Mouse (Mus musculus) kidney, embryonic 16.5 days (tissue): ENCODE data around the gene Sirt6. TPM values are rescaled to one million over a fixed set of nuclear protein-coding genes. Genes with fewer than 3 reads are reported as not detected.
"Not testable (repeated sequence)": the region's sequence is repeated elsewhere in the genome, so short reads cannot be mapped to it uniquely, and the experiment has no call there.

Source experiments
- ATAC-seq: fragments of 200-750 bp; cut with Nextera tagmentation; 2 replicates; pipeline ENCODE4 v1.8.0; 2017; ENCODE audit warnings: moderate TSS enrichment; ENCODE audit not compliant: low FRiP score, low TSS enrichment
- H3K27ac ChIP-seq: fragments of 300-500 bp; sonication (generic); 2 replicates; pipeline ENCODE4 v1.5.1; 2014; ENCODE audit warnings: low read length
- H3K27me3 ChIP-seq: fragments of 300-500 bp; sonication (generic); 2 replicates; pipeline ENCODE4 v1.6.1; 2014; ENCODE audit warnings: low read length, control low read depth, mixed read lengths; ENCODE audit not compliant: insufficient read depth
- H3K36me3 ChIP-seq: fragments of 300-500 bp; sonication (generic); 2 replicates; pipeline ENCODE4 v1.6.1; 2014; ENCODE audit warnings: low read length, control low read depth, mixed read lengths; ENCODE audit not compliant: insufficient read depth
- H3K4me1 ChIP-seq: fragments of 300-500 bp; sonication (generic); 2 replicates; pipeline ENCODE4 v1.6.1; 2014; ENCODE audit warnings: low read length, control low read depth, mixed read lengths; ENCODE audit not compliant: insufficient read depth
- H3K4me2 ChIP-seq: fragments of 300-500 bp; sonication (generic); replicated peaks from 2 replicates; pipeline ENCODE4 v1.6.1; 2014; ENCODE audit warnings: low read depth, low read length
- H3K4me3 ChIP-seq: fragments of 300-500 bp; sonication (generic); 2 replicates; pipeline ENCODE4 v1.5.1; 2014; ENCODE audit warnings: mild to moderate bottlenecking, low read length
- H3K9ac ChIP-seq: fragments of 300-500 bp; sonication (generic); replicated peaks from 2 replicates; pipeline ENCODE4 v1.6.1; 2014; ENCODE audit warnings: low read length
- H3K9me3 ChIP-seq: fragments of 300-500 bp; sonication (generic); 2 replicates; pipeline ENCODE4 v1.6.1; 2016; ENCODE audit warnings: low read length, control low read depth
- WGBS: fragments of 180-500 bp; shearing (Covaris S2); extraction: QIAGEN DNeasy Blood & Tissue Kit; methylation state at CpG from one replicate; pipeline ENCODE4 v1.1.7; 2014; 5-methylcytosine and 5-hydroxymethylcytosine counted together
- polyA plus RNA-seq: library from polyadenylated mRNA; unstranded; fragments of >200 nt; fragmentation: Nextera tagmentation; extraction: Ambion mirVana; gene quantifications from 2 replicates; pipeline ENCODE4 v1.2.1, GENCODE M21; 2015

Gene Sirt6
- polyA plus RNA-seq, 1 experiment from 2014 or later = 41.8 TPM

- peak overlapping the region; percentile 75 for H3K4me3 ChIP-seq
- peak overlapping the region; percentile 97 for H3K9ac ChIP-seq
- no peaks in the 10 kb centered on the region for H3K36me3 ChIP-seq
- peaks cover 14% of the 10 kb centered on the region for H3K4me1 ChIP-seq
- peak overlapping the region; percentile 98 for H3K27ac ChIP-seq
- H3K27me3 ChIP-seq = no peaks in the 10 kb centered on the region
- peak; percentile 60 for ATAC-seq
- WGBS = 19% methylated on average over 24 of the region's 24 CpGs
- peak overlapping the region; percentile 88 for H3K4me2 ChIP-seq
- H3K9me3 ChIP-seq = no peaks in the 10 kb centered on the region
These were observed 15.3 kb upstream of the Sirt6 start for GRCm38 (mm10) chr10:81642648-81643448.

- Histone ChIP-seq H3K4me1 (peaks cover 14% of the 10 kb centered on the region), H3K4me2 (peak overlapping the region; percentile 88), H3K9ac (peak overlapping the region; percentile 97), H3K4me3 (peak overlapping the region; percentile 75; the same call in 1 of the 2 replicates), H3K36me3 (no peaks in the 10 kb centered on the region), H3K27me3 (no peaks in the 10 kb centered on the region), H3K27ac (0 out of 2 replicates have a peak overlapping the region, but pooled peaks have one; percentile 98), H3K9me3 (no peaks in the 10 kb centered on the region)
- WGBS = 77% methylated on average over 8 of the region's 8 CpGs
- ATAC-seq = no peak
These were observed 14.5 kb upstream of the Sirt6 start for GRCm38 (mm10) chr10:81641978-81642647.

- no peak overlapping the region; the same call in 1 of the 2 replicates for H3K9ac ChIP-seq
- H3K4me1 ChIP-seq = peaks cover 14% of the 10 kb centered on the region
- no peak overlapping the region for H3K4me3 ChIP-seq
- WGBS = 96% methylated on average over 2 of the region's 2 CpGs
- H3K27ac ChIP-seq = no peak overlapping the region
- H3K36me3 ChIP-seq = no peaks in the 10 kb centered on the region
- no peaks in the 10 kb centered on the region for H3K9me3 ChIP-seq
- H3K4me2 ChIP-seq = no peak overlapping the region
- no peak for ATAC-seq
- H3K27me3 ChIP-seq = no peaks in the 10 kb centered on the region
These were observed 14.0 kb upstream of the Sirt6 start for GRCm38 (mm10) chr10:81641566-81641965.

GRCm38 (mm10) chr10:81640825-81641224 is 13.2 kb upstream of the Sirt6 start:
- H3K4me3 ChIP-seq, H3K4me2 ChIP-seq, H3K36me3 ChIP-seq, H3K27ac ChIP-seq, H3K9me3 ChIP-seq, H3K27me3 ChIP-seq, H3K9ac ChIP-seq, ATAC-seq: not testable (repeated sequence)
- 47% methylated on average over 4 of the region's 4 CpGs for WGBS
- H3K4me1 ChIP-seq = peaks cover 14% of the 10 kb centered on the region

GRCm38 (mm10) chr10:81638101-81638500 is 10.5 kb upstream of the Sirt6 start:
- Histone ChIP-seq H3K4me1 (peaks cover 18% of the 10 kb centered on the region), H3K9ac (no peak overlapping the region), H3K36me3 (no peaks in the 10 kb centered on the region), H3K27me3 (no peaks in the 10 kb centered on the region), H3K4me3 (no peak overlapping the region), H3K27ac (no peak overlapping the region), H3K4me2 (no peak overlapping the region), H3K9me3 (no peaks in the 10 kb centered on the region)
- ATAC-seq = no peak
- 83% methylated on average over 6 of the region's 6 CpGs for WGBS

GRCm38 (mm10) chr10:81636338-81636737 is 8.7 kb upstream of the Sirt6 start:
- Histone ChIP-seq H3K36me3 (no peaks in the 10 kb centered on the region), H3K4me1 (peaks cover 10% of the 10 kb centered on the region), H3K9me3 (no peaks in the 10 kb centered on the region), H3K27me3 (no peaks in the 10 kb centered on the region), H3K4me3 (no peak overlapping the region), H3K9ac (no peak overlapping the region), H3K4me2 (no peak overlapping the region), H3K27ac (no peak overlapping the region)
- ATAC-seq = no peak
- 20% methylated on average over 8 of the region's 8 CpGs for WGBS

- Histone ChIP-seq H3K27ac (peak overlapping the region; percentile 87), H3K4me1 (peaks cover 10% of the 10 kb centered on the region), H3K9me3 (no peaks in the 10 kb centered on the region), H3K27me3 (no peaks in the 10 kb centered on the region), H3K4me2 (peak overlapping the region; percentile 76), H3K9ac (peak overlapping the region; percentile 73), H3K4me3 (peak overlapping the region; percentile 59), H3K36me3 (no peaks in the 10 kb centered on the region)
- ATAC-seq = peak; percentile 97
- 1% methylated on average over 37 of the region's 37 CpGs for WGBS
These were observed 5.9 kb upstream of the Sirt6 start for GRCm38 (mm10) chr10:81633253-81634099.

- peak within 1 kb of the TSS; percentile 88 for H3K4me2 ChIP-seq
- 48% methylated on average over 14 of the region's 16 CpGs for WGBS
- peak within 1 kb of the TSS; percentile 90 for H3K9ac ChIP-seq
- peak within 1 kb of the TSS; percentile 95 for H3K27ac ChIP-seq
- no peaks in the 10 kb centered on the region for H3K27me3 ChIP-seq
- peak; percentile 21 for ATAC-seq
- H3K4me3 ChIP-seq = peak within 1 kb of the TSS; percentile 80
- peaks cover 17% of the 10 kb centered on the region for H3K4me1 ChIP-seq
- H3K9me3 ChIP-seq = no peaks in the 10 kb centered on the region
- H3K36me3 ChIP-seq = peaks cover 23% of the 10 kb centered on the region
These were observed 793 bp upstream of the Sirt6 start, which contains the start of gene Ankrd24 for GRCm38 (mm10) chr10:81628390-81628789. Ankrd24 (plus strand) TSS chr10:81628540.

GRCm38 (mm10) chr10:81627836-81628220 is 231 bp upstream of the Sirt6 start:
- WGBS = 47% methylated on average over 7 of the region's 7 CpGs
- Histone ChIP-seq H3K9ac (peak overlapping the region; percentile 90), H3K27me3 (no peaks in the 10 kb centered on the region), H3K27ac (peak overlapping the region; percentile 95), H3K4me1 (peaks cover 14% of the 10 kb centered on the region), H3K9me3 (no peaks in the 10 kb centered on the region), H3K4me3 (peak overlapping the region; percentile 80), H3K36me3 (peaks cover 24% of the 10 kb centered on the region), H3K4me2 (peak overlapping the region; percentile 88)
- peak; percentile 32 for ATAC-seq
